Mouse (Mus musculus) lung, adult 2 months (tissue): Measurements from ENCODE around the gene Stt3b. TPM values are rescaled to one million over a fixed set of nuclear protein-coding genes. Genes with fewer than 3 reads are reported as not detected.

Experiments
- DNase-seq: peaks from one replicate; pipeline ENCODE4 v3.0.0; 2022
- H3K4me1 ChIP-seq: fragments of 200-500 bp; 2 replicates; pipeline ENCODE4 v1.6.1; 2011; ENCODE audit warnings: low read length; ENCODE audit not compliant: control insufficient read depth, insufficient read depth
- H3K4me3 ChIP-seq: fragments of 200-500 bp; replicated peaks from 2 replicates; pipeline ENCODE3; 2011; ENCODE audit warnings: low read depth, mild to moderate bottlenecking, control low read depth, low read length; ENCODE audit errors: extremely low read depth
- CTCF ChIP-seq: fragments of 200-500 bp; IDR thresholded peaks from 2 replicates; pipeline ENCODE4 v1.5.1; 2011; ENCODE audit warnings: mild to moderate bottlenecking, low read length, control low read depth; ENCODE audit not compliant: insufficient read depth
- POLR2A ChIP-seq: fragments of 200-500 bp; IDR thresholded peaks from 2 replicates; pipeline ENCODE4 v1.6.1; 2011; ENCODE audit warnings: low read depth, mild to moderate bottlenecking, control low read depth, low read length, borderline replicate concordance; ENCODE audit errors: extremely low read depth
- WGBS: fragments of 180-500 bp; shearing (Covaris S2); methylation state at CpG from one replicate; pipeline ENCODE4 v1.1.7; 2018; 5-methylcytosine and 5-hydroxymethylcytosine counted together
- polyA plus RNA-seq: library from polyadenylated mRNA; depleted of rRNA; stranded (reverse); fragments of >200 nt; gene quantifications from 2 replicates; pipeline ENCODE4 v1.2.3, GENCODE M21; 2012

The Stt3b gene
- polyA plus RNA-seq, 1 experiment = 50.4 TPM

GRCm38 (mm10) chr9:115237943-115238342, 72.3 kb downstream of the Stt3b start:
- H3K4me1 ChIP-seq = peaks cover 4% of the 10 kb centered on the region; the same call in 1 of the 2 replicates
- H3K4me3 ChIP-seq = no peak overlapping the region
- no peak for DNase-seq
- TF ChIP-seq POLR2A = no peak
- TF ChIP-seq CTCF = no peak

GRCm38 (mm10) chr9:115236352-115236841, 73.8 kb downstream of the Stt3b start:
- no peak for DNase-seq
- 75% methylated on average over 8 of the region's 8 CpGs for WGBS
- Histone ChIP-seq H3K4me1 (peaks cover 4% of the 10 kb centered on the region; the same call in 1 of the 2 replicates), H3K4me3 (no peak overlapping the region)
- no peak for TF ChIP-seq CTCF
- no peak for TF ChIP-seq POLR2A

- TF ChIP-seq CTCF = no peak
- TF ChIP-seq POLR2A = no peak
- peaks cover 4% of the 10 kb centered on the region; the same call in 1 of the 2 replicates for H3K4me1 ChIP-seq
- DNase-seq = no peak
- no peak overlapping the region for H3K4me3 ChIP-seq
- 90% methylated on average over 2 of the region's 2 CpGs for WGBS
Measured at GRCm38 (mm10) chr9:115234561-115234960, 75.7 kb downstream of the Stt3b start.

DNA sequence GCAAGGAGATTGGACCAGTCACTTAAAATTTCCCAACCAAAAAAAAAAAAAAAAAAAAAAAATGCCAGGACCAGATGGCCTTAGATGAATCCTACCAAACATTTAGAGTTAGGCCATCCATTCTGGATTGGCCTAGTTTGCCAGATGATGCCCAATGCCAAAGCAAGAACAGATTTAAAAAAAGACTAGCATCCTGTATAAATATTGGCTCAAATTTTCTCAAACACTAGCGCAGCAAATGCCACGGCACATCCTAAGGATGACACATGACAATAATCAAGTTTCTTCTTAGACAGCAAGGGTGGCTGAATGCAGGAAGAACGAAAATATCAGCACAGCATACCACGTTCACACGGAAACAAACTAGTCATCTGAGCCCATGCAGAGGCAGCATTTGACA, 76.5 kb downstream of the Stt3b start:
- Histone ChIP-seq H3K4me1 (peaks cover 4% of the 10 kb centered on the region; the same call in 1 of the 2 replicates), H3K4me3 (no peak overlapping the region)
- 74% methylated on average over 5 of the region's 5 CpGs for WGBS
- DNase-seq = no peak
- TF ChIP-seq POLR2A (no peak), CTCF (no peak)

- H3K4me1 ChIP-seq = peaks cover 4% of the 10 kb centered on the region; the same call in 1 of the 2 replicates
- no peak for DNase-seq
- no peak overlapping the region for H3K4me3 ChIP-seq
- WGBS = 70% methylated on average over 3 of the region's 3 CpGs
- TF ChIP-seq POLR2A = no peak
- no peak for TF ChIP-seq CTCF
Measured at GRCm38 (mm10) chr9:115231476-115231875, 78.7 kb downstream of the Stt3b start.

DNA sequence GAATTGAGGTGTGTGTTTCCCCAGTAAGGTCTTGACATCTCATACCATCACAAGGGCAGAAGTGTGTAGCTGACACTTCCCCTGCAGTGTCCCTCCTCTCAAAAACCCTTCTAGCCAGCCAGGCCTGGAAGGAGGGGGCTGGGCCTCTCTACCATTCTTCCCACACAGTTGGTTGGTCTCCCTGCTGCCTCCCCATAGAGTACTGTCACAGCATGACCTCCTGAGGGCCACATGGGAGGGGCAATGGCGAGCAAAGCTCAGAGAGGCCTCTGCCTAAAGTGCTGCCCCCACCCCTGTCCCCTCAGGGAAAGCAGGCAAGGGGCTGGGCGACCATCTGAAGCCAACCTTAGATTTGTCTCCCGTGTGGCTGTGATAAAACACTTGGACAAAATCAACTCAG, 80.1 kb downstream of the Stt3b start:
- TF ChIP-seq POLR2A (no peak), CTCF (no peak)
- 69% methylated on average over 3 of the region's 3 CpGs for WGBS
- H3K4me1 ChIP-seq = no peaks in the 10 kb centered on the region
- H3K4me3 ChIP-seq = no peak overlapping the region
- no peak for DNase-seq

- H3K4me1 ChIP-seq = no peaks in the 10 kb centered on the region
- TF ChIP-seq POLR2A (no peak), CTCF (no peak)
- DNase-seq = no peak
- no peak overlapping the region for H3K4me3 ChIP-seq
- whole genome bisulfite sequencing = 87% methylated on average over 10 of the region's 10 CpGs
Measured at GRCm38 (mm10) chr9:115229676-115230075, 80.5 kb downstream of the Stt3b start.

DNA sequence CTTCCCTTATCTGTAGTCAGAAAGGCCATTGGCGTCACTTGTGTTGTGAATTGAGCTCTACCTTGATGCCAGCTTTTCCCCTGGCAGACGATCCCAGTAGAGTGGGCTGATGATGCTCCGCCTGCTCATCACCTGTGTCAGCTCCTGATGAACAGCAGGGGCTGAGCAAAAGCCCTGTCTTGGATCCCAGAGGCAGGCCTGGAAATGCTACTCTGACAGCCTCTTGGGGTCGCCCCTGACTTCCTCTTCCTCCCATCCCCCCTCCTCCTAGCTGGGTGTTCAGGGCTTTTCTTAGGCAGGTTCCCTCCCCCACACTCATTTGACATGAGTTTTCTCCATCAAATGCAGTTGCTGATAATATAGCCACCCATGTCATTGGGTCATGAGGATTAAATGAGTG, 81.1 kb downstream of the Stt3b start:
- 80% methylated on average over 4 of the region's 4 CpGs for WGBS
- Histone ChIP-seq H3K4me3 (no peak overlapping the region), H3K4me1 (no peaks in the 10 kb centered on the region)
- DNase-seq = no peak
- TF ChIP-seq CTCF (no peak), POLR2A (no peak)

DNA sequence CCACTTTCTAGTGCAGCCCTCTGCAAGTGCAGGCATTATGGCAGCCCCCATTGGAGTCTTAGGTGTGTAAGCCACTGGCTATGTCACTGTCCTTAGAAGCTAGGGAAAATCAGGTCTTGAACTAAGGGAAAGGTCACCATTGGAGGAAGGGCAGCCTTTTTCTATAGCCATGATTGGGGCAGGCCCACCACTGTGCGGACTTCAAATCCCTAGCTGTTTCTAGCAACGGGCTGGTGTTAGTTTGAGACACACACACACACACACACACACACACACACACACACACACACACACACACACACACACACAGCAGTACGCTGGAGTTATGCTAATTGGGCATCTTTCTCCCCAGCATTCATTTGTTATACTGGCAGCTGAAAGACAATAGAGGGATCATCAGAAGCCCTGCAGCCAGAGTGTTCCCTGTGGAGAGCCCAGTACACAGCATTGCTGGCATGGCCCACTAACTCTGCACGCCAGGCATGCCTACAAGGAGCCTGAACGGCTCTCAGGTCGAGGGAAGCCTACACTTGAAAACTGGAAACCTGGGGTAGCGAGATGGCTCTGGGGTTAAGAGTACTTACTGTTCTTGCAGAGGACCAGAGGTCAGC, 85.4 kb downstream of the Stt3b start:
- WGBS = 82% methylated on average over 7 of the region's 7 CpGs

DNA sequence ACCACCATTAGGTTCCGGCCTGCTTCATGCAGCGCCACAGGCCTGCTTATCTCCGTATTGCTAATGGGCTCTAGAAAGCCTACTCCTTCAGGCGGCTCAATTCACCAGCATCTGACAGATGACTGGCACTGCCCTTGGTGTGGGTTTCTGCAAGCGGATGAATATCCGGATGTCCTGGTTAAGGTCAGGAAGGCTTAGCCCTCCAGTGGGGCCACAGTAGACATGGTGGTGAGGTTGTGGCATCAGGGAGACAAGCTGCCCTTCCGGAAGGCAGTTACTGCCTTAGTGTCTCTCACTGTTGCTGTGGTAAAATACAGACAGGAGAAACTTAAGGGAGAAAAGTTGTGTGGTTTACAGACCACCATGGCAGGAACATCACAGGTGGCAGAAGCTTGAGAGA, 89.0 kb downstream of the Stt3b start:
- TF ChIP-seq POLR2A (no peak), CTCF (no peak)
- no peak overlapping the region for H3K4me3 ChIP-seq
- WGBS = 90% methylated on average over 7 of the region's 7 CpGs
- no peak for DNase-seq
- no peaks in the 10 kb centered on the region for H3K4me1 ChIP-seq

More for the DNA sequence above, 85.4 kb downstream of the Stt3b start:
- H3K4me3 ChIP-seq = no peak overlapping the region
- TF ChIP-seq POLR2A (no peak), CTCF (no peak)
- H3K4me1 ChIP-seq = no peaks in the 10 kb centered on the region
- DNase-seq = no peak
